In the genomic region with DNA sequence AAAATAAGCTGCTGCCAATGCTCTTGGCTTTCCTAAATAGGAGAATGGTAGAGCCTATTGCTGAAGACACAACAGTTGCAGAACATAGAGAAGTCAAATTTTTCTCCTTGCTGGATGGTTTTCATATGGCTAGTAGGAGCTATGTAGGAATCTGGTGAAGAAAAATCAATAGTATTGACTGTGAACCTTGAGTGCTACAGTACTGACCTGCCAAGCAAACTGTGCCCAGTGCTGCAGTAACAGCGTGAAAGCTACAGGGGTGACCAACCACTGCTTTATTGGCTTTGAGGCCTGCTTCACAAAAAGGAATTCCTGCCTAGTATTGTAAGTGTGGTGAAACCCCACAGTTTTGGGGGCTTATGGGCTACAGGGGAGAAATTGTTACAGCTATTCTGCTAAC, we compare ENCODE assay signal across 28 mouse cellular contexts.
"Had no signal": no experiment of that assay in that cellular context is flagged by ENCODE, and none has a peak within 500 bp of the region (broad histone marks: within the 10 kb centered on the region; RNA-seq: fewer than 3 reads in every experiment).

No protein-coding gene starts in this region.

- H3K4me3 ChIP-seq: embryonic facial prominence, embryonic 10.5 days; embryonic facial prominence, embryonic 12.5 days; embryonic facial prominence, embryonic 13.5 days; embryonic facial prominence, embryonic 15.5 days; erythroblast, embryonic 14.5 days; forebrain, embryonic 10.5 days; forebrain, embryonic 12.5 days; forebrain, embryonic 13.5 days; forebrain, embryonic 15.5 days; gastrocnemius, adult 2 months had no signal

- H3K9me3 ChIP-seq: embryonic facial prominence, embryonic 10.5 days; embryonic facial prominence, embryonic 15.5 days; forebrain, embryonic 10.5 days; forebrain, embryonic 13.5 days; forebrain, embryonic 15.5 days had no signal

- H3K4me2 ChIP-seq: embryonic facial prominence, embryonic 12.5 days; embryonic facial prominence, embryonic 13.5 days; embryonic facial prominence, embryonic 15.5 days; forebrain, embryonic 12.5 days; forebrain, embryonic 13.5 days; forebrain, embryonic 15.5 days had no signal

- H3K36me3 ChIP-seq: embryonic facial prominence, embryonic 10.5 days; embryonic facial prominence, embryonic 12.5 days; embryonic facial prominence, embryonic 13.5 days; embryonic facial prominence, embryonic 15.5 days; forebrain, embryonic 10.5 days; forebrain, embryonic 12.5 days; forebrain, embryonic 15.5 days had no signal

- H3K4me1 ChIP-seq: embryonic facial prominence, embryonic 12.5 days; embryonic facial prominence, embryonic 13.5 days; embryonic facial prominence, embryonic 15.5 days; forebrain, embryonic 15.5 days had no signal

- H3K27ac ChIP-seq: embryonic facial prominence, embryonic 10.5 days; embryonic facial prominence, embryonic 12.5 days; embryonic facial prominence, embryonic 13.5 days; embryonic facial prominence, embryonic 15.5 days; forebrain, embryonic 10.5 days; forebrain, embryonic 12.5 days; forebrain, embryonic 13.5 days; forebrain, embryonic 15.5 days; gastrocnemius, adult 2 months had no signal

- DNase-seq: cerebellum, adult 2 months; cerebellum, adult 8-10 months; cerebellum, adult 9-10 months; cerebellum, adult 9-11 months; cerebellum, postnatal 10 days; cerebellum, postnatal 14 days; cerebellum, postnatal 25 days; cerebellum, postnatal 36 days; embryo, embryonic 11 days; forebrain, postnatal 0 days; gastrocnemius, adult 2 months; gastrocnemius, postnatal 10 days; gastrocnemius, postnatal 14 days; gastrocnemius, postnatal 25 days; gastrocnemius, postnatal 36 days; heart, adult 11 months; heart, adult 18-20 months had no signal

- H3K27me3 ChIP-seq: embryonic facial prominence, embryonic 12.5 days; embryonic facial prominence, embryonic 13.5 days; embryonic facial prominence, embryonic 15.5 days; forebrain, embryonic 12.5 days; forebrain, embryonic 13.5 days; forebrain, embryonic 15.5 days had no signal

- H3K9ac ChIP-seq: embryonic facial prominence, embryonic 12.5 days; embryonic facial prominence, embryonic 13.5 days; embryonic facial prominence, embryonic 15.5 days; forebrain, embryonic 12.5 days; forebrain, embryonic 13.5 days; forebrain, embryonic 15.5 days; forebrain, postnatal 0 days had no signal

- ATAC-seq: forebrain, embryonic 13.5 days; forebrain, embryonic 14.5 days; forebrain, embryonic 15.5 days; forebrain, embryonic 16.5 days; forebrain, postnatal 0 days had no signal
